Comparison of ENCODE assay signal across 8 mouse cellular contexts in the genomic region with DNA sequence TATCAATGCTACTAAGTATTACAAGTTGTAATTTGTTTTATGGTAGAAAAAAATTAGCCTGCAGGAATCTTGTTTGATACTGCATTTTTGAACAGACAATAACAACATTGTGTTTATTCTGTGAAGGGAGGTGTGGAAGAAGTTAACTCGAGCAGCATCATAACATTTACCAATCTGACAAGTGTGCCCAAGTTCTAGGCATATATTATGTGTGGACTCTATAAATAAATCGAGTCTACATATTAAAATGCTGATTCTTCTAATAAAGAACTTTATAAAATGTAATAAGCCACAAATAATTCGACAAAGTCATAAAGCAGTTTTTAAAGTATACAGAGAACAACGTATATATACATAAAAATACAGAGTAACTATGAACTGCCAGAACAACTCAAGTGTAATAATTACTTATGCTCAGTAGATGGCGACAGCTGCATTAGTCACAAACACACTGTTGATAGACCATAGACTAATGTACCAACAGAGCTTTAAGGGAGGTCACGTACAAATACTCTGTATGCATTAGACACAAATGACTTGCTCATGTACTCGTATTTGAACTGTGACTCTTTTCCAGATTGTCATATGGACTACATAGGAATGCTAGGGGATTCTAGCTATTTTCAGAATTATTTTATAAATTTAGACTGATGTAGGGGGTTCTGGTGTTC.
DNase-seq lines count a peak whose midpoint lies in the region; ATAC-seq and TF ChIP-seq lines count a peak whose summit lies in the region.

No protein-coding gene starts in this region.

- H3K27ac ChIP-seq in hindbrain, embryonic 16.5 days (ENCODE audit: low read depth, low read length) = no peak overlapping the region
- H3K27ac ChIP-seq in lung, embryonic 14.5 days (ENCODE audit: low read depth) = no peak overlapping the region

- peak; percentile 82 for TF ChIP-seq CTCF in lung, embryonic 14.5 days (IDR thresholded peaks at IDR 0.05; ENCODE audit: low read depth)

- H3K4me3 ChIP-seq in hindbrain, embryonic 16.5 days (ENCODE audit: low read length) = no peak overlapping the region
- no peak overlapping the region for H3K4me3 ChIP-seq in lung, embryonic 14.5 days (ENCODE audit: low read depth, low read length)

- H3K27me3 ChIP-seq in hindbrain, embryonic 16.5 days (replicated peaks; ENCODE audit: control insufficient read depth, insufficient read depth, low read length) = no peaks in the 10 kb centered on the region
- H3K27me3 ChIP-seq in lung, embryonic 14.5 days (ENCODE audit: insufficient read depth, low read length) = no peaks in the 10 kb centered on the region

- 24% methylated on average over 7 of the region's 7 CpGs for WGBS in hindbrain, embryonic 16.5 days
- WGBS in lung, embryonic 14.5 days = 19% methylated on average over 7 of the region's 7 CpGs

- H3K4me1 ChIP-seq in hindbrain, embryonic 16.5 days (ENCODE audit: control insufficient read depth, insufficient read depth, low read depth, low read length) = no peaks in the 10 kb centered on the region
- no peaks in the 10 kb centered on the region for H3K4me1 ChIP-seq in lung, embryonic 14.5 days (ENCODE audit: insufficient read depth)

- peak; percentile 100 for ATAC-seq in common myeloid progenitor, adult 5-6 weeks (replicated peaks; ENCODE audit: low read depth, poor library complexity, severe bottlenecking)
- peak; percentile 89 for ATAC-seq in hindbrain, embryonic 16.5 days
- ATAC-seq in lung, embryonic 14.5 days (ENCODE audit: insufficient read depth) = peak; percentile 80

- no peak overlapping the region for H3K9ac ChIP-seq in hindbrain, embryonic 16.5 days (ENCODE audit: low read depth, low read length)
- no peak overlapping the region for H3K9ac ChIP-seq in lung, embryonic 14.5 days

- DNase-seq in kidney, adult 8-10 months = peak; percentile 14 to 42
- no peak for DNase-seq in kidney, adult 11 months
- DNase-seq in ES-CJ7 (ENCODE audit: low read depth, low spot score) = peak; percentile 46
- peak; percentile 91 for DNase-seq in lung, embryonic 14.5 days
- DNase-seq in retina, postnatal 7 days (ENCODE audit: low read depth, low spot score) = peak; percentile 43
- DNase-seq in urinary bladder, postnatal 25 days (ENCODE audit: low spot score) = no peak

- H3K36me3 ChIP-seq in hindbrain, embryonic 16.5 days (ENCODE audit: control insufficient read depth, insufficient read depth, low read length) = no peaks in the 10 kb centered on the region
- no peaks in the 10 kb centered on the region for H3K36me3 ChIP-seq in lung, embryonic 14.5 days (ENCODE audit: insufficient read depth)

- no peak overlapping the region for H3K4me2 ChIP-seq in hindbrain, embryonic 16.5 days (ENCODE audit: low read length)
- no peak overlapping the region for H3K4me2 ChIP-seq in lung, embryonic 14.5 days

- no peaks in the 10 kb centered on the region for H3K9me3 ChIP-seq in hindbrain, embryonic 16.5 days (ENCODE audit: control insufficient read depth, low read length)
- no peaks in the 10 kb centered on the region for H3K9me3 ChIP-seq in lung, embryonic 14.5 days (ENCODE audit: low read depth, low read length)

Comparison
In these comparisons a context has a peak if more than half of its experiments do, and no peak if none do; other contexts are left out.
1. DNase-seq: peak in kidney, adult 8-10 months (2 of 2), ES-CJ7 (single experiment), lung, embryonic 14.5 days (single experiment) and retina, postnatal 7 days (single experiment); none in kidney, adult 11 months (single experiment) and urinary bladder, postnatal 25 days (single experiment).
2. Peak in every context shown above with its lines, with median percentiles within 50 percentile points of each other: ATAC-seq.